Mouse (Mus musculus) midbrain, postnatal 0 days (tissue): ENCODE data around the gene Igsf6. TPM values are rescaled to one million over a fixed set of nuclear protein-coding genes. Genes with fewer than 3 reads are reported as not detected.

Source experiments
- ATAC-seq: fragments of 200-750 bp; cut with Nextera tagmentation; 2 replicates; pipeline ENCODE4 v1.8.0; 2017; ENCODE audit warnings: moderate number of reproducible peaks, mild to moderate bottlenecking, moderate TSS enrichment, moderate library complexity; ENCODE audit not compliant: low FRiP score
- DNase-seq: peaks from one replicate; pipeline ENCODE4 v3.0.0-alpha.2; 2015; ENCODE audit warnings: low spot score
- H3K27ac ChIP-seq: fragments of 300-500 bp; sonication (generic); 2 replicates; pipeline ENCODE4 v1.5.1; 2014; ENCODE audit warnings: low read depth, mild to moderate bottlenecking, low read length, mixed read lengths
- H3K27me3 ChIP-seq: fragments of 300-500 bp; sonication (generic); 2 replicates; pipeline ENCODE4 v1.6.1; 2014; ENCODE audit warnings: low read length, control low read depth, mixed read lengths; ENCODE audit not compliant: insufficient read depth
- H3K36me3 ChIP-seq: fragments of 300-500 bp; sonication (generic); 2 replicates; pipeline ENCODE4 v1.6.1; 2014; ENCODE audit warnings: low read length, control low read depth, mixed read lengths; ENCODE audit not compliant: insufficient read depth
- H3K4me1 ChIP-seq: fragments of 300-500 bp; sonication (generic); 2 replicates; pipeline ENCODE4 v1.6.1; 2014; ENCODE audit warnings: mild to moderate bottlenecking, control low read depth, antibody characterized with exemption, low read length, mixed read lengths; ENCODE audit not compliant: insufficient read depth
- H3K4me2 ChIP-seq: fragments of 300-500 bp; sonication (generic); 2 replicates; pipeline ENCODE4 v1.6.1; 2014; ENCODE audit warnings: low read depth, mild to moderate bottlenecking, low read length, mixed read lengths; ENCODE audit not compliant: poor library complexity, severe bottlenecking
- H3K4me3 ChIP-seq: fragments of 300-500 bp; sonication (generic); 2 replicates; pipeline ENCODE4 v1.5.1; 2014; ENCODE audit warnings: low read depth, mild to moderate bottlenecking, low read length, moderate library complexity
- H3K9ac ChIP-seq: fragments of 300-500 bp; sonication (generic); replicated peaks from 2 replicates; pipeline ENCODE4 v1.6.1; 2014; ENCODE audit warnings: mild to moderate bottlenecking, low read length, moderate library complexity, mixed read lengths; ENCODE audit not compliant: poor library complexity, severe bottlenecking
- H3K9me3 ChIP-seq: fragments of 300-500 bp; sonication (generic); 2 replicates; pipeline ENCODE4 v1.6.1; 2016; ENCODE audit warnings: low read length, control low read depth
- CTCF ChIP-seq: IDR thresholded peaks from 2 replicates; pipeline ENCODE4 v1.5.1; 2016; ENCODE audit warnings: antibody characterized with exemption, mild to moderate bottlenecking
- WGBS: fragments of 180-500 bp; shearing (Covaris S2); extraction: QIAGEN DNeasy Blood & Tissue Kit; methylation state at CpG from one replicate; pipeline ENCODE4 v1.1.7; 2014; 5-methylcytosine and 5-hydroxymethylcytosine counted together
- polyA plus RNA-seq: library from polyadenylated mRNA; unstranded; fragments of >200 nt; fragmentation: Nextera tagmentation; extraction: Ambion mirVana; gene quantifications from 2 replicates; pipeline ENCODE4 v1.2.1, GENCODE M21; 2015
- total RNA-seq: library from RNA; depleted of rRNA; stranded (reverse); fragments of >200 nt; gene quantifications from 2 replicates; pipeline ENCODE4 v1.2.3, GENCODE M21; 2014

Igsf6 gene
- total and polyA plus RNA-seq, 2 experiments from 2014 or later, result 0.63 to 0.77 TPM

- no peak overlapping the region for H3K4me3 ChIP-seq
Observed at GRCm38 (mm10) chr7:121045671-121046453, 28.5 kb downstream of the Igsf6 start.

GRCm38 (mm10) chr7:121044251-121044650, 30.1 kb downstream of the Igsf6 start:
- H3K9me3 ChIP-seq, result no peaks in the 10 kb centered on the region
- no peak overlapping the region for H3K4me3 ChIP-seq
- no peak overlapping the region for H3K4me2 ChIP-seq
- 90% methylated on average over 1 of the region's 1 CpGs for WGBS
- ATAC-seq, result no peak
- H3K4me1 ChIP-seq, result no peaks in the 10 kb centered on the region
- no peaks in the 10 kb centered on the region for H3K27me3 ChIP-seq
- no peak overlapping the region for H3K9ac ChIP-seq
- DNase-seq, result no peak
- H3K36me3 ChIP-seq, result no peaks in the 10 kb centered on the region
- H3K27ac ChIP-seq, result no peak overlapping the region
- TF ChIP-seq CTCF, result no peak

More at GRCm38 (mm10) chr7:121045671-121046453, 28.5 kb downstream of the Igsf6 start:
- no peaks in the 10 kb centered on the region for H3K36me3 ChIP-seq
- no peak for TF ChIP-seq CTCF
- no peaks in the 10 kb centered on the region for H3K4me1 ChIP-seq
- 95% methylated on average over 6 of the region's 6 CpGs for WGBS
- no peaks in the 10 kb centered on the region for H3K27me3 ChIP-seq
- no peaks in the 10 kb centered on the region for H3K9me3 ChIP-seq
- no peak for ATAC-seq
- DNase-seq, result no peak
- no peak overlapping the region for H3K9ac ChIP-seq
- H3K4me2 ChIP-seq, result no peak overlapping the region
- no peak overlapping the region for H3K27ac ChIP-seq

- Histone ChIP-seq H3K36me3 (no peaks in the 10 kb centered on the region), H3K4me3 (no peak overlapping the region), H3K4me1 (no peaks in the 10 kb centered on the region), H3K9me3 (no peaks in the 10 kb centered on the region), H3K27me3 (no peaks in the 10 kb centered on the region), H3K27ac (no peak overlapping the region), H3K9ac (no peak overlapping the region), H3K4me2 (no peak overlapping the region)
- ATAC-seq, result no peak
- TF ChIP-seq CTCF, result no peak
- WGBS, result 95% methylated on average over 1 of the region's 1 CpGs
- no peak for DNase-seq
Observed at GRCm38 (mm10) chr7:121043510-121043909, 30.9 kb downstream of the Igsf6 start.

- no peaks in the 10 kb centered on the region for H3K4me1 ChIP-seq
- H3K27me3 ChIP-seq, result no peaks in the 10 kb centered on the region
- TF ChIP-seq CTCF, result no peak
- no peaks in the 10 kb centered on the region for H3K36me3 ChIP-seq
- no peaks in the 10 kb centered on the region for H3K9me3 ChIP-seq
- no peak overlapping the region for H3K4me3 ChIP-seq
- no peak for DNase-seq
- 95% methylated on average over 3 of the region's 3 CpGs for WGBS
- H3K27ac ChIP-seq, result no peak overlapping the region
- ATAC-seq, result no peak
- no peak overlapping the region for H3K9ac ChIP-seq
- no peak overlapping the region for H3K4me2 ChIP-seq
Observed at GRCm38 (mm10) chr7:121043004-121043403, 31.4 kb downstream of the Igsf6 start.

- WGBS, result 76% methylated on average over 1 of the region's 1 CpGs
- Histone ChIP-seq H3K4me3 (no peak overlapping the region), H3K4me1 (peaks cover 4% of the 10 kb centered on the region; the same call in 1 of the 2 replicates), H3K9ac (no peak overlapping the region), H3K27ac (no peak overlapping the region), H3K36me3 (no peaks in the 10 kb centered on the region), H3K9me3 (no peaks in the 10 kb centered on the region), H3K4me2 (no peak overlapping the region), H3K27me3 (no peaks in the 10 kb centered on the region)
- DNase-seq (no peak), ATAC-seq (no peak)
- TF ChIP-seq CTCF, result no peak
Observed at GRCm38 (mm10) chr7:121041989-121042388, 32.4 kb downstream of the Igsf6 start.

- TF ChIP-seq CTCF, result no peak
- ATAC-seq, result no peak
- DNase-seq, result no peak
- 97% methylated on average over 4 of the region's 4 CpGs for WGBS
- Histone ChIP-seq H3K9ac (no peak overlapping the region), H3K9me3 (no peaks in the 10 kb centered on the region), H3K27ac (no peak overlapping the region), H3K27me3 (no peaks in the 10 kb centered on the region), H3K4me1 (peaks cover 6% of the 10 kb centered on the region; the same call in 1 of the 2 replicates), H3K4me2 (no peak overlapping the region), H3K36me3 (no peaks in the 10 kb centered on the region), H3K4me3 (no peak overlapping the region)
Observed at GRCm38 (mm10) chr7:121040595-121040994, 33.8 kb downstream of the Igsf6 start.
